Mouse (Mus musculus): ENCODE data around the gene Nr2f1.

Gene Nr2f1

GRCm38 (mm10) chr13:78178771-78179170 is 20.8 kb downstream of the Nr2f1 start:
- no peak for DNase-seq

- DNase-seq = no peak
Measured at GRCm38 (mm10) chr13:78178021-78178420, 21.5 kb downstream of the Nr2f1 start.

DNA sequence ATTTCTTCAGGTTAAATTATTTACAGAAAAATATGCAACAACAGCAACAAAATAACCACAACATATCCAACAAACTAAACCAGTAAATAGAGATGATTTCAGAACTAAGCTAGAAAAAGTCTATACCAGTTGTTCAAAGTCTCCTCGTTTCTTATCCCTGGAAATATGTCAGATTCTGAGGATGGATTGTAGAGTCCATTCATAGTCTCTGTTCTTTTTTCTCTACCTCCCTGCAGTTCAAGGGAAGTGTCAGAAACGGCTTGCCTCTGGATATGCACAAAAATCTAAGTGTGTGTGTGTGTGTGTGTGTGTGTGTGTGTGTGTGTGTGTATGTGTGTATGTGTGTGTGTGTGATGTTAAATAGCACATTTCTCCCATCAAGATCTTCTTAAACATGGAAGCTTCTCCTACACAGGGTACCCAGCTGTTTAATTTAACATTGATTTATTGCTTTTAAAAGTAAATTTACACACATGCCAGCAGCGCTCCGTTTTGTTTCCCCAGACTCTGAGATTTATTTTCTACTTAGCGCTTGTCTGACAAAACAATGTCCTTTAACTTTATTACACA is 22.1 kb downstream of the Nr2f1 start:
- no peak for DNase-seq

DNA sequence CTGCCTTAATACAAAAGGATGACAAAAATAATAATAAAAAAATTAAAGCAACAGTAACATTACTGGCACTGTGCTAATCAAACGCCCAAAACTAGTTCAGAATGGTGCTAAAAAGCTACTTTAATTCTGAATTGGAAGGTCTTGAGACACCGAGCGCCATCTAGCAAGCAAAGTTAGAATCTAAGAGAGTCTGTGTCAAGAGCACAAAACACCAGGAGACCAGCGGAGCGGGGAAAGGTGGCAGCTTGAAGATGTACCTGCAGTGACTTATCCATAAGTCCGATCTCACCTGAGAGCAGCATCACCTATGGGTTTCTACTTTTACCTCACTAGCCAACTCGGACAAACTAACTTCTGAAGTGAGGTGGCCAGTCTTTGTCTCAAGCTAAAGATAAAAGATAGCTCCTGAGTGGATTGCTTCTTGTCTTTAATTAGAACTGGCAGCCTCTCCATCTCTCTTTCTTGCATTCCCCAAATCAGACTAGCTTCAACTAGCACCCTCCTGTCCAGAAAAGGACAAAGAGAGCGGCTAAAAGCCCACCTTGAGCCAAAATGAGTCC is 23.7 kb downstream of the Nr2f1 start:
- DNase-seq = peak; percentile 21

GRCm38 (mm10) chr13:78174891-78175290 is 24.7 kb downstream of the Nr2f1 start:
- DNase-seq = no peak

DNA sequence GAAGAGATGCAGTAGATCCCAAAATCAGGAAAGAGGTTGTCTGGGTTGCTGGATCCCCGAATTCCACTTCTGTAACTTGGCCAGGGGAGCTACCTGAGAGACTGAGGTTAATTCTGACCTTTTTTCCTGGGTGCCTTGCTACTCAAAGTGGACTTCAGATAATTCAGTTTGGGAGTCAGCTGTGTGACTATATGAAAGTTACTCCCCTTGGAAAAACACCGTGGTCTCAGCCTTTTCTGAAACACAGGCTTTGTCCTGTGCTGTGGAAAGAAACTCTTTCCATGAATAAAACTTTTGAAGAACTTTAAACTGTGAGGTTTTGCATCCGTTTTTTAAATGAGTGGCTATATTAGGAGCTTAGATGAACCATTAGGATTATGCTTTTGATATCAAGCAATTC is 25.4 kb downstream of the Nr2f1 start:
- no peak for DNase-seq

DNA sequence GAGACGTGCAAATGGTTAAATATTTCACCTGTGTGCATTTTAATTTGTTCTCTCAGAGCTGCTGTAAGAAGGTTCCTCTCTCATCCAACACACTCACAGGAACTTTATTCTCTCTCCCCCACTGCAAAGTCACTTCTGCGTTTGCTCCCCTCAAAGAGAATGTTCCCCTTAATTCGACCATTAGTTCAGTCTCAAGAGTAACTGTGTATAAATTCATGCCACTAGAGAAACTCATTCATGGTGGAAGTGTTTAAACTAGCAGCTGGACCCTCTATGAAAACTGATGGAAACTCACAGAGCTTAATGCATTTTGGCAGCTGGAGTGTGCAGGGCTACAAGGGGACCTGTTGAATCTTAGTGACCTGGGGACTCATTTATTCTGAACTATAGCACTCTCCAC is 26.7 kb downstream of the Nr2f1 start:
- no peak for DNase-seq

GRCm38 (mm10) chr13:78171984-78172636 is 27.4 kb downstream of the Nr2f1 start:
- DNase-seq = no peak

DNA sequence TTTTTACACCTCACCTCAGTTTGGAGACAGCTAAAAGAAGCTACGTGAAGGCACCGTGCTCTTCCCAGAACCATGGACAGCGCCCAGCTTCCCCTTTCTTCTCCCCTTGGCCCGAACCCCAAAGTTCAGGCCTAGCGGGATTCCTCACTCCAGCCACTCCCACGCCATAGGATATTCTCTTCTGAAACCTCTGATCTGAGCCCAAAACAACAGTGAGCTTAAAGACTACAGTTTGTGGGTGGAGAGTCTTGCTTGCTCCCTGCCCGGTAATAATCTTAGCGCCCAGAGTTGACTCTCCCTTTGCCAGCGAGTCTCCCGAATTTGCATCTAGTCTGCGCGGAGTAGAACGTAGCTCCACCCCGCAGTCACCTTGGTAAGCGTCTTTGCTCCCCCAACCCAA is 28.2 kb downstream of the Nr2f1 start:
- no peak for DNase-seq

GRCm38 (mm10) chr13:78168166-78168565 is 31.4 kb downstream of the Nr2f1 start:
- no peak for DNase-seq

DNA sequence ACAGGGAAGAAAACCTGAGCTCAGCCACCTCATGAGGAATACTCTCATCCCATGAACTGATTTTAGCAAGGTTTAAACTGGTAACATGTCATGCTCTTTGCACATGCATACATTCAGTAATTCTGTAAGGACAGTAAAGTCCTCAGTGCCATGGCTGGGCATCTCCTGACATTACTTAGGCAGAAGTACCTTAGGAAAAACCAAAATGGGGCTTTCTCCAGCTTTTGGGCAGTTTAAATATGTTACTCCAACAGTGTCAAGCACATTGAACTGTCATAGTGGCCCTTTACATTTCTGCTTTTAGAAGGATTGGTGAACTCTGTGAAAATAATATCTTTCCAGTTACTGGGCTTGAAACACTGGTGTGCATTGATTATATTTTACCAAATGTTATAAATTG is 34.6 kb downstream of the Nr2f1 start:
- no peak for DNase-seq

DNA sequence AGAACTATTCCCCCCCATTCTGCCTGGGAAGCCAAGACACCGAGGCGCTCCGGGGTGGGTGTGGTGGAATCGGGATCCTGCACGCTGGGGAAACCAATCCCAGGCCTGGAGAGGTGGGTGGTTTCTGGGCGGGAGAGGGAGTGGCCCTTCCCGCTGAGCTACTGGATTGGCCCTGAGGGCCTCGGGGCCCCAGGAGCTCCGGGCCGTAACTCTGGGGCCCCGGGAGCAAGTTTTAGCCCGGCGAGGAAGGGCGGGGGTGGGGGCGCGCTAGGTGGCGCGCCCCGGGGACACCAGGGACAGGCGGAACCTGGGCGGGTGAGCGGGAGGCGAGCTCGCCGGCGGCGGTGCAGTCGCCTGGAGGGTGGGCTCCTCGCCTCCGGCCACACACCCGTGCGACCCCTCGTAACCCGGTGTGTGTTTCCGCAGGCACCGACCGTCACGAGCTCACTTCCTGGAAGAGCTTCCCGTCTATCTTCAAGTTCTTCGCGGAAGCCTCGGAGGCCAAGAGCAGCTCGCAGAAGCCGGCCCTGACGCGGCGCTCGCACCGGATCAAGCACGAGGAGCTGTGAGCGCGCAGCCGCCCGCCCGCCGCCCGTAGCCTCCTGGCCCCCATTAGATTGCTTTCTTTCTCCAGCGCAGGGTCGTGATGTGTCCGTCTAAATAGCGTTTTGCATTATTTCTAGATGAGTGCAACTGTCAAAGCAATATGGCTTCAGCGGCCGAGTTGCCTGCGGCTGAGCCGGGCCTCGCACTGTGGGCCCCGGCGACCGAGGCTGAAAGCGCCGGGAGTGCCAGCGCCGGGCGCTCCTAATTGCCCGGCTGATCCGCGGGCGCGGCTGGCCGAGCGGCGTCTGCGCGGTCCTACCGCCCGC is 36.2 kb downstream of the Nr2f1 start:
- DNase-seq = peak; percentile 66

- DNase-seq = no peak
Measured at GRCm38 (mm10) chr13:78162149-78162548, 37.4 kb downstream of the Nr2f1 start.

DNA sequence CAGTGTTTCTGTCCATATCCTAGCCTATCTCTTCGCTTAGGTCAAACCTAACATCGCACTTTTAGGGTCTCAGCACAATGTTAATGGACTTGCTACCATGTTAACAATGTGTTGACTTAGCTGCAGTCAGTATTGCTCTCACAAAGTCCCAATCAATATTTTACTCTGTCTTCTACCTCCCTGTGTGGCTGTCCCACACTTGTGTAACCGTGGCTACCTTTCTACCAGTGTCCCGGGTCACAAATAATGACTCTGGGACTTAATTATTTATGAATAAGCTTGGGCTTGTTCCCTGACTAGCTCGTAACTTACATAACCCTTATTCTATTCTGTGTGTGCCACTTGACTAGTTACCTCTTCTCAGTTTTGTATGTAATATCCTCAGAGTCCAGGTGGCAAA is 42.1 kb downstream of the Nr2f1 start:
- no peak for DNase-seq
